11 mouse cellular contexts compared by ENCODE assay signal in the genomic region with DNA sequence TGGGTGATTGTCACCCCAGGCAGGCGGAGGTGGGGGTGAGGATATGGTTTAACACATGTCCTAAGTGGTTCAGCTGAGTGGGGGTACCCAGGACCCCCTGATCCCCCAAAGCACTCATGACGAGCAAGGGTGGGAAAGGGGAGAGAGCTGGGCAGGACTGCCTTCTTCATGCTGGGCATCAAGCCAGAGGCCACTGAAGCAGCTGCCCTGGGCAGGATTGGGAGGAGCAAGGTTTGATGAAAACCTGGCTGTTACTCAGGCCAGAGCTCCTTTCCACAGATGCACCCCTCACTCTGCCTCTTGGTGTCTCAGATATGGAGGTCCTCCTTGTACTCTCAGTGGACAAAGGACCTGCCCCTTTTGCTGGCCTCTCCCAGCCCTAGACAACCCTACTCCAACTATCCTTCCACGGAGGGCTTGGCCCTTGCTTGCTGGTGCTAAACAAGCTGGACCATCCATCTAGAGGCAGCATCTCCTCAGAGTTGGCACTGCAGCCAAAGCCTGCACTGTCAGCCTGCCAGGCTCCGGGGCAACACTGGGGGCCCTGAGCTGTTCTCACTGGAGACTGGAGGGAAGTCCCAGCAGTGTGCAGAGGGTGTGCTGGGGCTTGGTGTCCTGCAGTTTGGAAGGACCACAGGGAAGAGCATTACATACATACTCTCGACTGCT.
A peak's percentile ranks its signal among the peaks of the same experiment; 100 is the strongest.
DNase-seq lines count a peak whose midpoint lies in the region; ATAC-seq lines count a peak whose summit lies in the region.
"Had no signal": no experiment of that assay in that cellular context is flagged by ENCODE, and none has a peak within 500 bp of the region (broad histone marks: within the 10 kb centered on the region; RNA-seq: fewer than 3 reads in every experiment).

No protein-coding gene starts in this region.

- H3K27me3 ChIP-seq in hindbrain, embryonic 15.5 days, result no peaks in the 10 kb centered on the region
- no peaks in the 10 kb centered on the region for H3K27me3 ChIP-seq in hindbrain, embryonic 11.5 days (ENCODE audit: control insufficient read depth, insufficient read depth, low read length)
- H3K27me3 ChIP-seq in stomach, embryonic 16.5 days (ENCODE audit: control insufficient read depth, insufficient read depth, low read length), result no peaks in the 10 kb centered on the region
- H3K27me3 ChIP-seq in liver, embryonic 12.5 days (replicated peaks), result no peaks in the 10 kb centered on the region
- H3K27me3 ChIP-seq: Patski; stomach, embryonic 15.5 days had no signal

- ATAC-seq in hindbrain, embryonic 15.5 days (ENCODE audit: low FRiP score, low read depth), result peak; percentile 63
- ATAC-seq in hindbrain, embryonic 11.5 days (ENCODE audit: low FRiP score), result no peak
- no peak for ATAC-seq in stomach, embryonic 16.5 days (ENCODE audit: insufficient read depth, low FRiP score)
- no peak for ATAC-seq in liver, embryonic 12.5 days
- ATAC-seq: Patski had no signal

- peak; percentile 9 to 29 for DNase-seq in adrenal gland, postnatal 36 days
- no peak for DNase-seq in adrenal gland, adult 2 months
- no peak for DNase-seq in hindbrain, embryonic 11.5 days (ENCODE audit: low spot score)
- DNase-seq in retina, postnatal 1 day, result peak; percentile 66
- no peak for DNase-seq in retina, embryonic 14.5 days (ENCODE audit: low spot score)

- H3K9ac ChIP-seq in hindbrain, embryonic 15.5 days, result no peak overlapping the region
- no peak overlapping the region for H3K9ac ChIP-seq in hindbrain, embryonic 11.5 days (ENCODE audit: low read depth, low read length)
- no peak overlapping the region; the same call in 1 of the 2 replicates for H3K9ac ChIP-seq in stomach, embryonic 16.5 days (ENCODE audit: low read length)
- no peak overlapping the region for H3K9ac ChIP-seq in liver, embryonic 12.5 days
- H3K9ac ChIP-seq: stomach, embryonic 15.5 days had no signal

- H3K27ac ChIP-seq in hindbrain, embryonic 15.5 days (replicated peaks), result peak overlapping the region; percentile 34; the same call in 1 of the 2 replicates
- no peak overlapping the region for H3K27ac ChIP-seq in hindbrain, embryonic 11.5 days (ENCODE audit: low read depth, low read length)
- peak overlapping the region; percentile 43; the same call in 1 of the 2 replicates for H3K27ac ChIP-seq in stomach, embryonic 16.5 days (ENCODE audit: low read length)
- no peak overlapping the region for H3K27ac ChIP-seq in liver, embryonic 12.5 days
- H3K27ac ChIP-seq: stomach, embryonic 15.5 days had no signal

- peaks cover 60% of the 10 kb centered on the region for H3K4me1 ChIP-seq in hindbrain, embryonic 15.5 days (replicated peaks)
- H3K4me1 ChIP-seq in hindbrain, embryonic 11.5 days (replicated peaks; ENCODE audit: control insufficient read depth, insufficient read depth, low read length), result 0 out of 2 replicates have a peak, but pooled peaks cover 3% of the 10 kb centered on the region
- peaks cover 30% of the 10 kb centered on the region for H3K4me1 ChIP-seq in stomach, embryonic 16.5 days (ENCODE audit: control insufficient read depth, insufficient read depth, low read length)
- no peaks in the 10 kb centered on the region for H3K4me1 ChIP-seq in liver, embryonic 12.5 days

- no peaks in the 10 kb centered on the region for H3K9me3 ChIP-seq in hindbrain, embryonic 15.5 days
- no peaks in the 10 kb centered on the region for H3K9me3 ChIP-seq in hindbrain, embryonic 11.5 days (ENCODE audit: control insufficient read depth, low read length)
- no peaks in the 10 kb centered on the region for H3K9me3 ChIP-seq in stomach, embryonic 16.5 days (replicated peaks; ENCODE audit: control insufficient read depth, low read length)
- no peaks in the 10 kb centered on the region for H3K9me3 ChIP-seq in liver, embryonic 12.5 days (replicated peaks)
- H3K9me3 ChIP-seq: stomach, embryonic 15.5 days had no signal

- H3K4me2 ChIP-seq in hindbrain, embryonic 15.5 days, result no peak overlapping the region
- H3K4me2 ChIP-seq in hindbrain, embryonic 11.5 days (replicated peaks; ENCODE audit: low read depth, low read length), result no peak overlapping the region
- no peak overlapping the region for H3K4me2 ChIP-seq in stomach, embryonic 16.5 days (ENCODE audit: low read depth, low read length)
- no peak overlapping the region for H3K4me2 ChIP-seq in liver, embryonic 12.5 days
- H3K4me2 ChIP-seq: stomach, embryonic 15.5 days had no signal

- no peak overlapping the region for H3K4me3 ChIP-seq in hindbrain, embryonic 15.5 days
- no peak overlapping the region for H3K4me3 ChIP-seq in hindbrain, embryonic 11.5 days (ENCODE audit: low read depth, low read length)
- H3K4me3 ChIP-seq in stomach, embryonic 16.5 days (replicated peaks; ENCODE audit: low read length), result no peak overlapping the region
- no peak overlapping the region for H3K4me3 ChIP-seq in liver, embryonic 12.5 days
- H3K4me3 ChIP-seq: erythroblast, embryonic 14.5 days; stomach, embryonic 15.5 days had no signal

- WGBS in hindbrain, embryonic 15.5 days, result 65% methylated on average over 5 of the region's 5 CpGs
- 83% methylated on average over 5 of the region's 5 CpGs for WGBS in hindbrain, embryonic 11.5 days
- 57% methylated on average over 5 of the region's 5 CpGs for WGBS in stomach, embryonic 16.5 days
- 64% methylated on average over 5 of the region's 5 CpGs for WGBS in liver, embryonic 12.5 days (ENCODE audit: insufficient replicate concordance)

- H3K36me3 ChIP-seq in hindbrain, embryonic 15.5 days, result no peaks in the 10 kb centered on the region
- 0 out of 2 replicates have a peak, but pooled peaks cover 3% of the 10 kb centered on the region for H3K36me3 ChIP-seq in hindbrain, embryonic 11.5 days (ENCODE audit: control insufficient read depth, insufficient read depth, low read length)
- no peaks in the 10 kb centered on the region for H3K36me3 ChIP-seq in stomach, embryonic 16.5 days (ENCODE audit: control insufficient read depth, insufficient read depth, low read length)
- 0 out of 2 replicates have a peak, but pooled peaks cover 7% of the 10 kb centered on the region for H3K36me3 ChIP-seq in liver, embryonic 12.5 days

Comparison
In these comparisons a context has a peak if more than half of its experiments do, and no peak if none do; other contexts are left out.
1. DNase-seq: peak in adrenal gland, postnatal 36 days (2 of 2) and retina, postnatal 1 day (single experiment); none in adrenal gland, adult 2 months (single experiment), hindbrain, embryonic 11.5 days (single experiment) and retina, embryonic 14.5 days (single experiment).
2. H3K27ac ChIP-seq: peak in hindbrain, embryonic 15.5 days (single experiment) and stomach, embryonic 16.5 days (single experiment); none in hindbrain, embryonic 11.5 days (single experiment) and liver, embryonic 12.5 days (single experiment).